Mouse (Mus musculus) testis, adult 2 months (tissue): Measurements from ENCODE around the gene Ank3. TPM values are rescaled to one million over a fixed set of nuclear protein-coding genes. Genes with fewer than 3 reads are reported as not detected.

Experiments
- H3K27ac ChIP-seq: fragments of 200-500 bp; 2 replicates; pipeline ENCODE4 v1.5.1; 2012; ENCODE audit warnings: low read depth, low read length; ENCODE audit not compliant: control insufficient read depth, insufficient read depth
- H3K27me3 ChIP-seq: fragments of 200-500 bp; 2 replicates; pipeline ENCODE4 v1.6.1; 2012; ENCODE audit warnings: mild to moderate bottlenecking, low read length, moderate library complexity; ENCODE audit not compliant: control insufficient read depth, insufficient read depth
- H3K36me3 ChIP-seq: fragments of 200-500 bp; 2 replicates; pipeline ENCODE4 v1.6.1; 2012; ENCODE audit warnings: mild to moderate bottlenecking, low read length; ENCODE audit not compliant: control insufficient read depth, insufficient read depth
- H3K4me1 ChIP-seq: fragments of 200-500 bp; 2 replicates; pipeline ENCODE4 v1.6.1; 2012; ENCODE audit warnings: low read length; ENCODE audit not compliant: control insufficient read depth, insufficient read depth
- H3K4me3 ChIP-seq: fragments of 200-500 bp; 2 replicates; pipeline ENCODE4 v1.5.1; 2012; ENCODE audit warnings: low read depth, mild to moderate bottlenecking, low read length, moderate library complexity, mixed read lengths; ENCODE audit not compliant: control insufficient read depth
- CTCF ChIP-seq: fragments of 200-500 bp; IDR thresholded peaks from 2 replicates; pipeline ENCODE4 v1.5.1; 2012; ENCODE audit warnings: low read depth, mild to moderate bottlenecking, inconsistent platforms, low read length, moderate library complexity; ENCODE audit not compliant: control insufficient read depth, insufficient read depth, insufficient replicate concordance
- POLR2A ChIP-seq: fragments of 200-500 bp; IDR thresholded peaks from 2 replicates; pipeline ENCODE4 v1.6.1; 2012; ENCODE audit warnings: low read depth, mild to moderate bottlenecking, inconsistent platforms, low read length, moderate library complexity; ENCODE audit not compliant: control insufficient read depth
- polyA plus RNA-seq: library from polyadenylated mRNA; depleted of rRNA; stranded (reverse); fragments of >200 nt; gene quantifications from 2 replicates; pipeline ENCODE4 v1.2.3, GENCODE M21; 2012

The Ank3 gene
- polyA plus RNA-seq, 1 experiment: 3.4 TPM

GRCm38 (mm10) chr10:69982701-69983100, 584.1 kb downstream of the Ank3 start:
- no peak for TF ChIP-seq CTCF
- Histone ChIP-seq H3K4me1 (no peaks in the 10 kb centered on the region), H3K27me3 (no peaks in the 10 kb centered on the region), H3K4me3 (no peak overlapping the region), H3K36me3 (no peaks in the 10 kb centered on the region), H3K27ac (no peak overlapping the region)

GRCm38 (mm10) chr10:69987496-69987895, 588.9 kb downstream of the Ank3 start:
- no peak for TF ChIP-seq CTCF
- TF ChIP-seq POLR2A: no peak
- no peaks in the 10 kb centered on the region for H3K27me3 ChIP-seq
- H3K4me3 ChIP-seq: no peak overlapping the region
- no peaks in the 10 kb centered on the region for H3K36me3 ChIP-seq
- no peak overlapping the region for H3K27ac ChIP-seq
- no peaks in the 10 kb centered on the region for H3K4me1 ChIP-seq

GRCm38 (mm10) chr10:69997082-69997481, 598.5 kb downstream of the Ank3 start:
- Histone ChIP-seq H3K4me1 (no peaks in the 10 kb centered on the region), H3K27me3 (no peaks in the 10 kb centered on the region), H3K27ac (no peak overlapping the region), H3K36me3 (no peaks in the 10 kb centered on the region), H3K4me3 (no peak overlapping the region)
- TF ChIP-seq CTCF (no peak), POLR2A (no peak)

GRCm38 (mm10) chr10:70004058-70004457, 605.5 kb downstream of the Ank3 start:
- no peaks in the 10 kb centered on the region for H3K27me3 ChIP-seq
- H3K4me1 ChIP-seq: peaks cover 5% of the 10 kb centered on the region
- no peak overlapping the region for H3K4me3 ChIP-seq
- no peak overlapping the region for H3K27ac ChIP-seq
- no peaks in the 10 kb centered on the region for H3K36me3 ChIP-seq
- TF ChIP-seq POLR2A: no peak

GRCm38 (mm10) chr10:70004831-70005230, 606.3 kb downstream of the Ank3 start:
- H3K4me1 ChIP-seq: peaks cover 5% of the 10 kb centered on the region
- H3K27ac ChIP-seq: no peak overlapping the region
- H3K27me3 ChIP-seq: no peaks in the 10 kb centered on the region
- no peaks in the 10 kb centered on the region for H3K36me3 ChIP-seq
- H3K4me3 ChIP-seq: peak overlapping the region; percentile 81
- TF ChIP-seq POLR2A (no peak; the same call in 1 of the 2 replicates), CTCF (peak; percentile 7; the same call in 1 of the 2 replicates)

GRCm38 (mm10) chr10:70006380-70006779, 607.8 kb downstream of the Ank3 start:
- no peak for TF ChIP-seq CTCF
- no peak for TF ChIP-seq POLR2A
- no peaks in the 10 kb centered on the region for H3K36me3 ChIP-seq
- no peaks in the 10 kb centered on the region for H3K27me3 ChIP-seq
- no peak overlapping the region for H3K4me3 ChIP-seq
- H3K4me1 ChIP-seq: peaks cover 5% of the 10 kb centered on the region
- no peak overlapping the region for H3K27ac ChIP-seq

- no peak overlapping the region for H3K4me3 ChIP-seq
- no peaks in the 10 kb centered on the region for H3K4me1 ChIP-seq
- no peaks in the 10 kb centered on the region for H3K36me3 ChIP-seq
- H3K27me3 ChIP-seq: no peaks in the 10 kb centered on the region
- H3K27ac ChIP-seq: no peak overlapping the region
- TF ChIP-seq POLR2A (no peak), CTCF (no peak)
Measured at GRCm38 (mm10) chr10:70011738-70012137, 613.2 kb downstream of the Ank3 start.

- no peak overlapping the region for H3K4me3 ChIP-seq
- H3K36me3 ChIP-seq: no peaks in the 10 kb centered on the region
- TF ChIP-seq POLR2A: no peak
- TF ChIP-seq CTCF: no peak
- H3K27me3 ChIP-seq: no peaks in the 10 kb centered on the region
- H3K4me1 ChIP-seq: no peaks in the 10 kb centered on the region
- no peak overlapping the region for H3K27ac ChIP-seq
Measured at GRCm38 (mm10) chr10:70013931-70014330, 615.4 kb downstream of the Ank3 start.

GRCm38 (mm10) chr10:70015201-70015600, 616.6 kb downstream of the Ank3 start:
- H3K36me3 ChIP-seq: no peaks in the 10 kb centered on the region
- no peak overlapping the region for H3K4me3 ChIP-seq
- H3K27ac ChIP-seq: no peak overlapping the region
- H3K27me3 ChIP-seq: no peaks in the 10 kb centered on the region
- no peak for TF ChIP-seq CTCF
- no peak for TF ChIP-seq POLR2A
- H3K4me1 ChIP-seq: no peaks in the 10 kb centered on the region
